Mouse (Mus musculus) ES-CJ7 (cell line): ENCODE results near the gene Vmn2r40.
"Not testable (repeated sequence)": the region's sequence is repeated elsewhere in the genome, so short reads cannot be mapped to it uniquely, and the experiment has no call there.

ENCODE experiments used
- DNase-seq: peaks from one replicate; pipeline ENCODE4 v3.0.0; 2011; ENCODE audit warnings: low read depth, low spot score

Vmn2r40 gene

GRCm38 (mm10) chr7:8931335-8931734 is at the start of gene Vmn2r40:
Gene Vmn2r40 (minus strand): TSS chr7:8931435.
- not testable (repeated sequence) for DNase-seq
